Mouse (Mus musculus): Measurements from ENCODE around the gene Pitx2. TPM values are rescaled to one million over a fixed set of nuclear protein-coding genes. Genes with fewer than 3 reads are reported as not detected.

The Pitx2 gene
- 1.8 and 5.0 TPM in 2 replicates for polyA plus RNA-seq (2015; fragmentation: Nextera tagmentation; extraction: Ambion mirVana)

DNA sequence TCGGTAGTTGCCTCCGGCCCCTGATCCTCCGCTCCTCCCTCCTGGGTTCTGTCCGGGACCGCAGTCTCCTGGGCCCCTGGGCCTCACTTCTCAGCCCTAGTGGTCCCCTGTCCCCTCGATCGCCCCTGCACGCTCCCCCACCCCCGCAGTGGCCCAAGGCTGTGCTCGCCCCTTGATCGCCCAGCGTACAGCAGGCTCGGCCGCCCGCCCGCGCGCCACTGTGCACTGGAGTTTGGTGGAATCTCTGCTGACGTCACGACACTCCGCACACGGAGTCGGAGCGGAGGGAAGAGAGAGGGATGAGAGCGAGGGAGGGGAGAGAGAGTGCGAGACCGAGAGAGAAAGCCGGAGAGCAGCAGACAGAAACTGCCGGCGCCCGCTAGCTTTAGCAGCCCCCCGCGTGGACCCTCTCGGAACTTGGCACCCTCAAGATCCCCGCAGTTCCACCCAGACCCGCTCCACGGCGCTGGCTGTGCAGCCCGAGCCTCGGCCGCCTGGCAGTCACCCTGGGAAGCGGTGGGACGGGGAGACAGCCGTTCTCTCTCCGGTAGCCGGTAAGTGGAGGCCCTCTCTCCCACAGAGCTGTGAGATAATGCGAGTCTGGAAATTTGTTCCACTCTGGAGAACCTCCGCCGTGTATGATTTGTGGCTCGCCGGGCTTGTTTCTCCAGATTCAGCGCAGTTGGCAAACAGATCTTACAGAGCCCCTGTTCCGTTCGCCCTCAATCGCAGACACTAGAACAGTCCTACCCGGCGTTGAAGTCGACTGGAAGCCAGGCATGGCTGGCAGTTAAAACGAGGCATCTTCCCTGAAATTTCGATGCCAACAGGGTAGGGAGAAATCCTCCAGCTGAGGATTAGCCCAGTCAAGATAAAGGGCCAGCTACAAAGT lies at the start of gene Pitx2:
Pitx2 (plus strand) TSS at position 270 of the 892 bp plus-strand sequence.
- peak; percentile 70 for ATAC-seq (replicated peaks)

DNA sequence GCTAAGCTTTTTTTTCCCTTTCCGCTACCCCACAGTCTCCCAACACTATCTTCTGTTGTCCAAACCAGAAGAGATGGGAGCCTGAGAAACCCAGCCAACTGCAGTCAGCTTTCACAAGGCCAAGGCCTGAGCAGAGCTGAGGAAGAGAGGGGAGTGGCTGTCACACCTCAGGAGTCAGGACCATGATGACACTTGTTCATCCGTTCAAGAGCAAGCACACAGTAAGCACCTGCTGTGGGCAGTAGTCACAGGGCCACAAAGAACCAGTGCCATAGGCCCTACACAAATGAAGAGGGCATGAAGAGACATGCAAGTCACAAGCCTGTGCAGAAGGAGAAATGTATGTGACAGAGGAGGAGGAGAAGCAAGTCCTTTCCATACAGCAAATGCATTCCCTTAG lies 49.7 kb upstream of the Pitx2 start:
- no peak overlapping the region for H3K4me3 ChIP-seq
- H3K4me2 ChIP-seq (replicated peaks): no peak overlapping the region
- no peaks in the 10 kb centered on the region for H3K27me3 ChIP-seq
- no peaks in the 10 kb centered on the region for H3K9me3 ChIP-seq
- 92% methylated on average over 2 of the region's 2 CpGs for WGBS
- no peaks in the 10 kb centered on the region for H3K4me1 ChIP-seq
- no peaks in the 10 kb centered on the region for H3K36me3 ChIP-seq
- ATAC-seq (replicated peaks): no peak
- H3K27ac ChIP-seq (replicated peaks): no peak overlapping the region
- H3K9ac ChIP-seq (replicated peaks): no peak overlapping the region

More for the DNA sequence above, at the start of gene Pitx2:
- Histone ChIP-seq H3K4me2 (replicated peaks) (peak within 1 kb of the TSS; percentile 46), H3K27ac (replicated peaks) (no peak within 1 kb of the TSS), H3K4me3 (peak within 1 kb of the TSS; percentile 31), H3K9me3 (no peaks in the 10 kb centered on the region), H3K4me1 (peaks cover 30% of the 10 kb centered on the region), H3K36me3 (no peaks in the 10 kb centered on the region), H3K9ac (replicated peaks) (no peak within 1 kb of the TSS), H3K27me3 (peaks cover 78% of the 10 kb centered on the region)
- under 1% methylated on average over 60 of the region's 60 CpGs for WGBS

DNA sequence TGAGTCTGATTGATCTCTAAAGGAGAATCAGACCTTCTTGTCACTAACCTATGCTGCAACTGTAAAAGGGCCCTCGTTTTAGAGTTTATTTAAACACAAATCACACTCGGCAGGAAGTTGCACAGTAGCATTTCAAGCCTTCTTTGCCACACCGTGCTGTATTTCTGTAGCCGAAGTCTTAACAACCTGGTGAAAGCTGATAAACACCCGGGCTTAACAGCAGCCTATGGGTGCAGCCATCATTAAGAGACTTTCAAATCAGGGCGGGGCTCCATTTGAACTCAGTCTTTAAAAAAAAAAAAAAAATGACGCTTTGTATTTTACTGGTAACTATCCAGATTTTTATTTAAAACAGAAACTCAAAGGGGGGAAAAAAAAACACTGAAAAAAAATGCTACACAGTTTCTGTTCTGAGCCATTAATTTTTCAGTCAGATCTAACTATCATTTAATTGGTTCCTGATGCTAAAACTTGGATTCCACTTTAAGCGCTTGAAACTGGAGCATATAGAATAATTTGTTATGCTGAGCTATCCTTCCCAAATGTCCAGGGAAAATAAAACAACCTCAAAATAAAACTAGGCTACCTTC lies 48.5 kb upstream of the Pitx2 start:
- H3K4me3 ChIP-seq: no peak overlapping the region
- H3K9me3 ChIP-seq: no peaks in the 10 kb centered on the region
- H3K4me2 ChIP-seq (replicated peaks): no peak overlapping the region
- H3K27me3 ChIP-seq: no peaks in the 10 kb centered on the region
- H3K4me1 ChIP-seq: no peaks in the 10 kb centered on the region
- ATAC-seq (replicated peaks): no peak
- H3K36me3 ChIP-seq: no peaks in the 10 kb centered on the region
- WGBS: 70% methylated on average over 8 of the region's 8 CpGs
- no peak overlapping the region for H3K9ac ChIP-seq (replicated peaks)
- no peak overlapping the region for H3K27ac ChIP-seq (replicated peaks)

DNA sequence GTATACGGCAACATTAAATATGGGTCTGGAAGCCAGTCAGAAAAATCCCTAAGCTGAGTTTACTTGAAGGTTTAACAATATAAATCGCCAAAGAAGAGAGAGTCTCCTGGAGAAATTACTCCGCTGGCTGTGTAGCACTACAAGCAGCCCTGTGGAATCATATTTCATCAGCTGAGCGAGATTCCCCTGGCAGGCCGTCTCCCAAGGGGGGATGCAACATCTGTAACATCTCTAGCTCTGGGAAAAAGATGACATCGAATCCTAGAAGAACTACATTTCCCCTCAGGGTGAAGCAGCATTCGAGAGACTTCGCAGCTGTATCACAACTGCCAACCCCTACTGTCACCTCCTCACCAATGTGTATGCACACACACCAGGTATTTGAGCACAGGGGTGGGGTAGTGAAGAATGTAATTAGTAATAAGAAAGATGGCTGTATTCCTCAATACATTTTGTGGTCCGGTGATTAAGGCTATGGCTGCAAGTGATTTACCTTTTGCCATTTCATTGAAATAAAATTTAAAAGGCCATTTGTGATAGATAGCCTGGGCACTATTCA lies 40.8 kb upstream of the Pitx2 start:
- Histone ChIP-seq H3K27me3 (no peaks in the 10 kb centered on the region), H3K9me3 (no peaks in the 10 kb centered on the region), H3K4me2 (replicated peaks) (no peak overlapping the region), H3K27ac (replicated peaks) (no peak overlapping the region), H3K4me3 (no peak overlapping the region), H3K36me3 (no peaks in the 10 kb centered on the region), H3K4me1 (no peaks in the 10 kb centered on the region), H3K9ac (replicated peaks) (no peak overlapping the region)
- WGBS: 68% methylated on average over 9 of the region's 9 CpGs
- no peak for ATAC-seq (replicated peaks)

DNA sequence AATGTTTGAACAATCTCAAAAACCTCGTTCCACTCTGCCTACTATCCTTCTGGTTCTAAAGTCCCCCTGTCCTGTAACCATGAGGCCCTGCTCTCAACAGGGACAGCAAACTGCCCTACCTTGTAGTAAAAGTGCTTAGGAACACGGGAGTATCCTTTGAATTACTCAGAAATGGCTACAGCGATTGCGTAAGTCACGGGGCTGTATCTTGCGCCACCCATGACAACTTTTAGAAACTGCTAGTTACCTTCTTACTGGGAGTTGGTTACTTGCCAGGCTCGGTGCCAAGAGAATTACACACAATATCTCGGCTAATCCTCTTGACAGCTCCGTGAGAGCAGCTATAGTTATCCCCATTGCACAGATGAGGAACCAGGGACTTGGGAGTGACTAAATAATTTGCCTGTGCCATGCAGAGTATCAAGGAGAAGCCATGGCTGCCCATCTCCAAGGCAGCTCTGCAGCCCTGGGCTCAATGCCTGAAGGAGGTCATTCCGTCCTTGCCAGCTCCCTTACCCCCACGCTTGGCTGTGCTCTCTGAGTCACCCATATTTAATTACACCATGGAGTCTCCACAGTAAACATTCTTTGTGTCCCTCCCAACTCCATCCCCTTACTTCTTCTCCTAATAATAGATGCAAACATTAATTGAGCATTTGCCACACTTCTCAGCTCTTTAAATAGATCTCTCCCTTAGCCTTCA lies 38.2 kb upstream of the Pitx2 start:
- Histone ChIP-seq H3K9ac (replicated peaks) (no peak overlapping the region), H3K27me3 (no peaks in the 10 kb centered on the region), H3K9me3 (no peaks in the 10 kb centered on the region), H3K36me3 (no peaks in the 10 kb centered on the region), H3K27ac (replicated peaks) (no peak overlapping the region), H3K4me2 (replicated peaks) (no peak overlapping the region), H3K4me3 (no peak overlapping the region), H3K4me1 (peaks cover 4% of the 10 kb centered on the region; the same call in 1 of the 2 replicates)
- WGBS: 77% methylated on average over 11 of the region's 11 CpGs
- no peak for ATAC-seq (replicated peaks)

DNA sequence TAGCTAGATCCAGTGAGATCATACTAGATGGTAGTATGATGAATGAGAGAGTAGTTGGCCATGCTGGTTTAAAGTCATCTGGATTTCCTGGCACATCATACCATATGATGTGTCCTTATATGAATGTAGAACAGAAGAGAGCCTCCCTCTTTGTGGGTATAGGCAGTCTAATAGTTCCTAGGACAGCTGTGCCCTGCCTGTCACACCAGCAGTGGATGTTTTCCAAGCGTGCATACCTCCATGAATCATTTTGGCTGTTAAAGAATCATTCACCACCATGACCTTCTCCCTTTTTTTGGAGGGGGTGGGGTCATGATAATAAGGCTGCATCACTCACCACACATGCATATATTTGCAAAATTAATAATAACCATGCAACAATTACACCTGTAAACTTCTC lies 35.4 kb upstream of the Pitx2 start:
- no peak overlapping the region for H3K9ac ChIP-seq (replicated peaks)
- no peaks in the 10 kb centered on the region for H3K27me3 ChIP-seq
- no peak for ATAC-seq (replicated peaks)
- H3K36me3 ChIP-seq: no peaks in the 10 kb centered on the region
- H3K9me3 ChIP-seq: no peaks in the 10 kb centered on the region
- no peak overlapping the region for H3K27ac ChIP-seq (replicated peaks)
- peaks cover 17% of the 10 kb centered on the region; the same call in 1 of the 2 replicates for H3K4me1 ChIP-seq
- 92% methylated on average over 1 of the region's 1 CpGs for WGBS
- no peak overlapping the region for H3K4me3 ChIP-seq
- no peak overlapping the region for H3K4me2 ChIP-seq (replicated peaks)

DNA sequence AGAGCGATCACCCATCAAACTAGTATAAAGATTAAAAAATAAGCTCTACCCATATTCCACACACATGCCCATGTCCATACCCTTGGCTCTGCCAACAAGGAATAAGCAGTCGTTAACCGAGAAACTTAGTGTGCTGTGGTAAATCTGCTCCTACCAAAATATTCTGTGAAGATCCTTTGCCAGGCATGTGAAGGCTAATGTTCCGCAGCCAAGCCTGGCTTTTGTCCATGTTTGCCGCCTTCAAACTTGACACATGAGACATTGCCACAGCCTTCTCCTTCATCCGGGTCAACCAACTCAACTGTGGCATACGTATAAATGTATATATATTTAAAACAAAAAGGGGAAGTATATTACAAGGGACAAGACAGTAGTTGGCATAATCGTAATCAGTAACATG lies 34.0 kb upstream of the Pitx2 start:
- Histone ChIP-seq H3K4me2 (replicated peaks) (no peak overlapping the region), H3K27me3 (no peaks in the 10 kb centered on the region), H3K4me3 (no peak overlapping the region), H3K9me3 (no peaks in the 10 kb centered on the region), H3K27ac (replicated peaks) (no peak overlapping the region), H3K9ac (replicated peaks) (no peak overlapping the region), H3K36me3 (no peaks in the 10 kb centered on the region), H3K4me1 (peaks cover 17% of the 10 kb centered on the region; the same call in 1 of the 2 replicates)
- 69% methylated on average over 8 of the region's 8 CpGs for WGBS
- ATAC-seq (replicated peaks): no peak

DNA sequence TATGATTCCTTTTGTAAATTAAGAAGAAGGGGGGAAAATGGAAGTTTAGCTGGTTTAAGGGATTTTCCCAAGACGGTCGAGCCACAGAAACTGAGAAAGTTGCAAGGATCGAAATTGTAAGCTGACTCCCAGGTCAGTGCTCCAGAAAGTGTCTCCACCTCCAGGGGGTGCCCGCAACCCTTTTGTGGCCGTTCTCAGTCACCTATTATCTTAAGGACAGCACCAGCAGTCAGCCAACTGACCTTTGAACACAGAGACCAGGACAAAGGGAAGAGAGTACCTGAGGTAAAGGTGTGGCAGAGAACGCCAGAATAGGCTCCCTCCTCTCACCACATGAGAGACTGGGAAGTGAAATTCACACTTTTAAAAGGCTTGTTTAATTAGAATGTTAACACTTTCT lies 33.0 kb upstream of the Pitx2 start:
- Histone ChIP-seq H3K9ac (replicated peaks) (no peak overlapping the region), H3K27me3 (no peaks in the 10 kb centered on the region), H3K27ac (replicated peaks) (no peak overlapping the region), H3K4me2 (replicated peaks) (no peak overlapping the region), H3K9me3 (no peaks in the 10 kb centered on the region), H3K4me3 (no peak overlapping the region), H3K4me1 (peaks cover 17% of the 10 kb centered on the region; the same call in 1 of the 2 replicates), H3K36me3 (no peaks in the 10 kb centered on the region)
- no peak for ATAC-seq (replicated peaks)
- 8% methylated on average over 6 of the region's 6 CpGs for WGBS

DNA sequence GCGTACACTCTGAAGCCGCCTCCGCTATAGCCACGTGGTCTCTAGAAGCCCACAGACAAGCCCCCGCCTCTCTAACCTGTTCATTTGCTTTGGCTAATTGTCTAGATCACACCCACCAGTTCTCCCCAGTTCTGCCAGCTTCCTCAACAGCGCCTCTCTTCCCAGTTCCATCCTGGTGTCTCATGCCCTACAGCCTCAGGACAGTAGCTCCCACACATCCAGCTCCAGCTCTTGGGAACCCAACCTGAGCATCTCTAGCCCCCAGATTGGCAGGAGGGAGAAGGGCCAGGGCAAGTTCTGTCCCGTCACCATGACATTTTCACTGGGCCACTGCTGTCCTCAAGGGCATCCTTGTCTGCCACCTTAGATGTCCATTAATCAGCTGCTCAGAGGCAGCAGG lies 29.3 kb upstream of the Pitx2 start:
- Histone ChIP-seq H3K36me3 (no peaks in the 10 kb centered on the region), H3K4me2 (replicated peaks) (no peak overlapping the region), H3K4me3 (no peak overlapping the region), H3K9ac (replicated peaks) (no peak overlapping the region), H3K27me3 (no peaks in the 10 kb centered on the region), H3K4me1 (peaks cover 17% of the 10 kb centered on the region; the same call in 1 of the 2 replicates), H3K9me3 (no peaks in the 10 kb centered on the region), H3K27ac (replicated peaks) (no peak overlapping the region)
- 90% methylated on average over 7 of the region's 7 CpGs for WGBS
- no peak for ATAC-seq (replicated peaks)

DNA sequence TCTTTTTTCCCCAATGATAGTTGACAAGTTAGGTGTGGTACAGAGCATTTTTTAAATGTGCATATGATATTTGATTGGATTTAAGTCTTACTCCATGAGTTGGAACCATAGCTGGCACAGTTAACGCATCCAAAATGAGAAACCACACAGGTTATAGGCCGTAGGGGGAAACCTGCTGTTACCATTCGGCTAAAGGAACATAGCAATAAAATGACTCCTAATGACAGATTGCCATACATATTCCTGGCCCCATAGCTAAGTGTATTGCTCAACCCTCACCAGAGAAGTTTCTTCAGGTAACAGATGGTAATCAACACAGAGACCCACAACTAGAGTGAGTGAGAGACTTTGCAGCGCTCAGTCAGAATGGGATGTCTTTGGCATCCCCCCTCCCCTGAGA lies 27.9 kb upstream of the Pitx2 start:
- no peaks in the 10 kb centered on the region for H3K9me3 ChIP-seq
- no peaks in the 10 kb centered on the region for H3K27me3 ChIP-seq
- H3K27ac ChIP-seq (replicated peaks): no peak overlapping the region
- 95% methylated on average over 4 of the region's 4 CpGs for WGBS
- no peaks in the 10 kb centered on the region for H3K36me3 ChIP-seq
- no peak overlapping the region for H3K9ac ChIP-seq (replicated peaks)
- ATAC-seq (replicated peaks): no peak
- H3K4me2 ChIP-seq (replicated peaks): no peak overlapping the region
- H3K4me3 ChIP-seq: no peak overlapping the region
- peaks cover 10% of the 10 kb centered on the region; the same call in 1 of the 2 replicates for H3K4me1 ChIP-seq

DNA sequence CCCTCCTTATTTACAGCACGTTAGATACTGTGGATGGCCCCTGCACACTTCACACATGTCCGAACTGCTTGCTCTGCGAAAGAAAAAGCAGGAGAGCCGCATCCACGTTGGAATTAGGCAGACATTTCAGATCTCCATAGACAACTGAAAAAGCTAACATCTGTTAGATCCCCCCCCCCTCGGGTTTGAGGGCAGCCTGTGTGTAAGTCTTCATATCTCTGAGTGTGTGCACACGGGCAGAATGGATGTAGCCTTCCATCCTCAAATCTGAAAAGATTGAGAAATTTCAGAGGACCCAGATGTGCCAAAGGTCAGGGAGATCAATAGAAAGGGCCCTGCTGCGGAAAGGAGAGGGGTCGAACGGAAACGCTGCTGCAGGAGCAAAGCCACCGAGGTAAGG lies 5.2 kb upstream of the Pitx2 start:
- H3K4me3 ChIP-seq: no peak overlapping the region
- H3K9ac ChIP-seq (replicated peaks): no peak overlapping the region
- no peak for ATAC-seq (replicated peaks)
- H3K4me1 ChIP-seq: peaks cover 4% of the 10 kb centered on the region
- H3K27ac ChIP-seq (replicated peaks): no peak overlapping the region
- H3K27me3 ChIP-seq: peaks cover 62% of the 10 kb centered on the region
- 5% methylated on average over 12 of the region's 12 CpGs for WGBS
- no peak overlapping the region for H3K4me2 ChIP-seq (replicated peaks)
- H3K9me3 ChIP-seq: no peaks in the 10 kb centered on the region
- no peaks in the 10 kb centered on the region for H3K36me3 ChIP-seq

DNA sequence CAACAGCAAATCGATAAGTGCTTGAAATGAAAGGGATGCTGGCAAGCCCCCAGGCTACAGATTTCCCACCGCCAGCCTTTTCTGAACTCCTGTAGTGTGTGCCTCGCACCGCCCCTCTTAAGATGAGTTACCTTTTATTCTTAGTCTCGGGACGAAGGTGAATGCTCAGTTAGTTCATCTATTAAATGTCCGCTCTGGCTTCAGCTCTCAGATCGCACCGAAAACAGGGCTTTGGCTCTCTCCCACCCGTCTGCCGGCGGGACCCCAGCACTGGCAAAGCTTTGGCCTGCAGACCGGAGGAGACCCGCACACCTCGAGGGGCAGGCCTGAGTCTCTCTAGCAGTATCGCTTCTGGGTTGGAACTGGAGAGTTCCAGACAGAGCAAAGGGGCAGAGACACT lies 4.6 kb upstream of the Pitx2 start:
- H3K9me3 ChIP-seq: no peaks in the 10 kb centered on the region
- H3K4me2 ChIP-seq (replicated peaks): no peak overlapping the region
- WGBS: 2% methylated on average over 16 of the region's 16 CpGs
- no peak overlapping the region for H3K9ac ChIP-seq (replicated peaks)
- no peak overlapping the region for H3K27ac ChIP-seq (replicated peaks)
- no peak for ATAC-seq (replicated peaks)
- H3K4me1 ChIP-seq: peaks cover 10% of the 10 kb centered on the region
- H3K36me3 ChIP-seq: no peaks in the 10 kb centered on the region
- H3K4me3 ChIP-seq: no peak overlapping the region
- peaks cover 68% of the 10 kb centered on the region for H3K27me3 ChIP-seq

All from forebrain, embryonic 15.5 days (tissue).